Mouse (Mus musculus): ENCODE results near the gene Mia3.
"Not testable (repeated sequence)": the region's sequence is repeated elsewhere in the genome, so short reads cannot be mapped to it uniquely, and the experiment has no call there.

The Mia3 gene

GRCm38 (mm10) chr1:183344886-183345816 lies 24.2 kb downstream of the Mia3 start:
- in situ Hi-C loops (cut with MboI, MseI): no loop called here

GRCm38 (mm10) chr1:183342902-183343301 lies 26.5 kb downstream of the Mia3 start:
- in situ Hi-C loops (cut with MboI, MseI): not testable (repeated sequence)

GRCm38 (mm10) chr1:183327171-183327570 lies 42.2 kb downstream of the Mia3 start:
- in situ Hi-C loops (cut with MboI, MseI): no loop called here

- in situ Hi-C loops (cut with MboI, MseI): no loop called here
Observed at GRCm38 (mm10) chr1:183324433-183324832, 44.9 kb downstream of the Mia3 start.

- in situ Hi-C loops (cut with MboI, MseI): no loop called here
Observed at GRCm38 (mm10) chr1:183323923-183324322, 45.4 kb downstream of the Mia3 start.

- in situ Hi-C loops (cut with MboI, MseI): not testable (repeated sequence)
Observed at GRCm38 (mm10) chr1:183322496-183322895, 46.9 kb downstream of the Mia3 start.

GRCm38 (mm10) chr1:183320708-183321107 lies 48.6 kb downstream of the Mia3 start:
- in situ Hi-C loops (cut with MboI, MseI): no loop called here

- in situ Hi-C loops (cut with MboI, MseI): loop anchor here (10.0 kb wide), 1 partner anchor 1899 kb away; no protein-coding TSS in a partner anchor
Observed at GRCm38 (mm10) chr1:183315783-183316182, 53.6 kb downstream of the Mia3 start.

GRCm38 (mm10) chr1:183312076-183312475 lies 57.3 kb downstream of the Mia3 start:
- in situ Hi-C loops (cut with MboI, MseI): loop anchor here (10.0 kb wide), 1 partner anchor 1903 kb away; no protein-coding TSS in a partner anchor

GRCm38 (mm10) chr1:183309601-183310000 lies 59.8 kb downstream of the Mia3 start:
- in situ Hi-C loops (cut with MboI, MseI): not testable (repeated sequence)

- in situ Hi-C loops (cut with MboI, MseI): no loop called here
Observed at GRCm38 (mm10) chr1:183308476-183308875, 60.9 kb downstream of the Mia3 start.

- in situ Hi-C loops (cut with MboI, MseI): no loop called here
Observed at GRCm38 (mm10) chr1:183307555-183307954, 61.8 kb downstream of the Mia3 start.

GRCm38 (mm10) chr1:183299161-183299560 lies 70.2 kb downstream of the Mia3 start:
- in situ Hi-C loops (cut with MboI, MseI): loop anchor here (5.0 kb wide), 1 partner anchor 1367 kb away; no protein-coding TSS in a partner anchor

GRCm38 (mm10) chr1:183297886-183298489 lies 71.4 kb downstream of the Mia3 start:
- in situ Hi-C loops (cut with MboI, MseI): loop anchor here (5.0 kb wide), 1 partner anchor 1366 kb away; no protein-coding TSS in a partner anchor

GRCm38 (mm10) chr1:183297473-183297885 lies 71.9 kb downstream of the Mia3 start:
- in situ Hi-C loops (cut with MboI, MseI): loop anchor here (5.0 kb wide), 1 partner anchor 1365 kb away; no protein-coding TSS in a partner anchor

- in situ Hi-C loops (cut with MboI, MseI): loop anchor here (5.0 kb wide), 1 partner anchor 1365 kb away; no protein-coding TSS in a partner anchor
Observed at GRCm38 (mm10) chr1:183296877-183297383, 72.4 kb downstream of the Mia3 start, which contains the start of gene Brox. Gene Brox, minus strand, starts transcription at chr1:183297269.

GRCm38 (mm10) chr1:183296465-183296864 lies 72.9 kb downstream of the Mia3 start, which contains the start of gene Aida:
Gene Aida, plus strand, starts transcription at chr1:183296590.
- in situ Hi-C loops (cut with MboI, MseI): loop anchor here (5.0 kb wide), 1 partner anchor 1364 kb away; no protein-coding TSS in a partner anchor

- in situ Hi-C loops (cut with MboI, MseI): no loop called here
Observed at GRCm38 (mm10) chr1:183289576-183289975, 79.8 kb downstream of the Mia3 start.

GRCm38 (mm10) chr1:183288351-183288750 lies 81.0 kb downstream of the Mia3 start:
- in situ Hi-C loops (cut with MboI, MseI): no loop called here

All from T-helper 1 cell (primary cell).